Mouse (Mus musculus): ENCODE measurements around the gene Alkbh4.

The Alkbh4 gene

DNA sequence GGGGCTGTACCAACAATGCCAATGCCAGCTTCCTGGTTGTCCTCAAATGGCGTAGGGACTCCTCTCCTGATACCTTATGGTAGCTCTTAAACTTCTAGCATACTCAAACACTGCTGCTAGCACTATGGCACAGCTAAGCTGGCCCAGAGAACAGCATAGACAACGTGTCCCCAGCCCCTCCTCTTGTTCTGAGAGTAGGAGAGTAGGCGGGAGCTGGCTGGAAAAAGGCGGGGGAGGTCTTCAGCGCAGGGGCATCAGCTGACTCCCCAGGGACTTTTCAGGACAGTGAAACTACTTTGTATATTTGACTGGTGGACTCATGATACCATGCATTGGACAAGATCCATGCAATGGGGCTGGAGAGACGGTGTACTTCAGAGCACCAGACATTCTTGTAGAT lies 46.1 kb downstream of the Alkbh4 start:
- no peak for DNase-seq

DNA sequence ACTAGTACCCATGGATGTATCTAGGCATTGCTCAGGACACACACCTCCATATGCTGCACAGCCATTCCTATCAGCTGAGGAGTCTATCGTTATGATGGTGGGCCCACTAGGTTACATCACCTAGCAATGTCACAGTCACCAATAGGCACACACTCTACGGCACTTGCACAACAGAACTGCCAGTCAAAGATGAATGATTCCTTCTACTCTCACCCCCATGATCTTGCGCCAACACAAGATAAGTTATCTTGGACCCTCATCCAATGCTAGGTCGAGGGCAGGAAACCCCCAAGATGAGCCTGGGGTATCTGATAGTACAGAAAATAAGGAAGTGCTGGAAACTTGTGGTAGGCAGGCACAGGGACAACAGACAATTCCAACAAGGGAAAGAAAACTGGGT lies 46.9 kb downstream of the Alkbh4 start:
- no peak for DNase-seq

DNA sequence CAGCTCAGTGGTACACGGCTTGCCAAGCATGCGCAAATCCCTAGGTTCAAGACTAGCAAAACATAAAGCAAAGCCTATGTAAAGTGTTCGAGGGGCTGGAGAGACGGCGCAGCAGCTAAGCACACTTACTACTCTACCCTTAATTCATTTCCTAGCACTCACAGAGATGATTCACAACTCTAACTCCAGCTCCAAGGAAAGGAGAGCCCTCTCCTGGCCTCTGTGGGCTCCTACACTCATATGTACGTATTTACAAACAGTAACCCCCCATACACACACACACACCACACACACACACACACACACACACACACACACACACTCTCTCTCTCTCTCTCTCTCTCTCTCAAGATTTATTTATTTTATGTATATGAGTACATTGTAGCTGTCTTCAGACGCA lies 47.8 kb downstream of the Alkbh4 start:
- DNase-seq: peak; percentile 28

DNA sequence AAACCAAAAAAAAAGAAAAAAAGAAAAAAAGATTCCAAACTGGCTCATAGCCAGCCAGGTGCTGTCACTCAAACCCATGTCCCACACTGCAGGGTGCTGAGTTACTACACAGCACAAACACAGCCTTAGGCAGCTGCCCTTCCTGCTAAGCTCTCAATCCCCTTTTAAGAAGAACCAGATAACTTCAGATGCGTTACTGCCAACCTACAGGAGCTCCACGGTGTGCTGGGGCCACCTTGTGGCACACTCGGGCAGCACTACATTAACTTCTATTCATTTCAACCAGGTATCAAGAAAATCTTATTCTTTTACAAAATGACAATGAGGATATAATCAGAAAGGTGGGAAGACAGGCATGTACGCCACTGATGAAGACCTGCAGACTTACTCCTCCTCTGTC lies 50.8 kb downstream of the Alkbh4 start:
- DNase-seq: peak; percentile 85
